Mouse (Mus musculus) kidney, embryonic 14.5 days (tissue): ENCODE results near the gene Akap1. TPM values are rescaled to one million over a fixed set of nuclear protein-coding genes. Genes with fewer than 3 reads are reported as not detected.

Source experiments
- ATAC-seq: fragments of 200-750 bp; cut with Nextera tagmentation; 2 replicates; pipeline ENCODE4 v1.8.0; 2017; ENCODE audit warnings: moderate number of reproducible peaks, mild to moderate bottlenecking, moderate TSS enrichment, moderate library complexity; ENCODE audit not compliant: low FRiP score, low TSS enrichment
- H3K27ac ChIP-seq: fragments of 300-500 bp; sonication (generic); 2 replicates; pipeline ENCODE4 v1.5.1; 2014; ENCODE audit warnings: low read depth, mild to moderate bottlenecking, low read length, moderate library complexity, mixed read lengths
- H3K27me3 ChIP-seq: fragments of 300-500 bp; sonication (generic); 2 replicates; pipeline ENCODE4 v1.6.1; 2014; ENCODE audit warnings: mild to moderate bottlenecking, low read length; ENCODE audit not compliant: control insufficient read depth, insufficient read depth
- H3K36me3 ChIP-seq: fragments of 300-500 bp; sonication (generic); 2 replicates; pipeline ENCODE4 v1.6.1; 2014; ENCODE audit warnings: low read length, mixed read lengths; ENCODE audit not compliant: control insufficient read depth, insufficient read depth
- H3K4me1 ChIP-seq: fragments of 300-500 bp; sonication (generic); 2 replicates; pipeline ENCODE4 v1.6.1; 2014; ENCODE audit warnings: low read length, mixed read lengths; ENCODE audit not compliant: control insufficient read depth, insufficient read depth
- H3K4me2 ChIP-seq: fragments of 300-500 bp; sonication (generic); replicated peaks from 2 replicates; pipeline ENCODE4 v1.6.1; 2014; ENCODE audit warnings: low read depth, mild to moderate bottlenecking, low read length
- H3K4me3 ChIP-seq: fragments of 300-500 bp; sonication (generic); 2 replicates; pipeline ENCODE4 v1.5.1; 2014; ENCODE audit warnings: mild to moderate bottlenecking, low read length
- H3K9ac ChIP-seq: fragments of 300-500 bp; sonication (generic); 2 replicates; pipeline ENCODE4 v1.6.1; 2014; ENCODE audit warnings: low read depth, mild to moderate bottlenecking, low read length, moderate library complexity
- H3K9me3 ChIP-seq: fragments of 300-500 bp; sonication (generic); 2 replicates; pipeline ENCODE4 v1.6.1; 2016; ENCODE audit warnings: low read length; ENCODE audit not compliant: control insufficient read depth
- WGBS: fragments of 180-500 bp; shearing (Covaris S2); extraction: QIAGEN DNeasy Blood & Tissue Kit; methylation state at CpG from one replicate; pipeline ENCODE4 v1.1.7; 2014; 5-methylcytosine and 5-hydroxymethylcytosine counted together
- polyA plus RNA-seq: library from polyadenylated mRNA; unstranded; fragments of >200 nt; fragmentation: Nextera tagmentation; extraction: Ambion mirVana; gene quantifications from 2 replicates; pipeline ENCODE4 v1.2.1, GENCODE M21; 2014

Gene Akap1
- 12.0 and 20.2 TPM in 2 replicates for polyA plus RNA-seq

DNA sequence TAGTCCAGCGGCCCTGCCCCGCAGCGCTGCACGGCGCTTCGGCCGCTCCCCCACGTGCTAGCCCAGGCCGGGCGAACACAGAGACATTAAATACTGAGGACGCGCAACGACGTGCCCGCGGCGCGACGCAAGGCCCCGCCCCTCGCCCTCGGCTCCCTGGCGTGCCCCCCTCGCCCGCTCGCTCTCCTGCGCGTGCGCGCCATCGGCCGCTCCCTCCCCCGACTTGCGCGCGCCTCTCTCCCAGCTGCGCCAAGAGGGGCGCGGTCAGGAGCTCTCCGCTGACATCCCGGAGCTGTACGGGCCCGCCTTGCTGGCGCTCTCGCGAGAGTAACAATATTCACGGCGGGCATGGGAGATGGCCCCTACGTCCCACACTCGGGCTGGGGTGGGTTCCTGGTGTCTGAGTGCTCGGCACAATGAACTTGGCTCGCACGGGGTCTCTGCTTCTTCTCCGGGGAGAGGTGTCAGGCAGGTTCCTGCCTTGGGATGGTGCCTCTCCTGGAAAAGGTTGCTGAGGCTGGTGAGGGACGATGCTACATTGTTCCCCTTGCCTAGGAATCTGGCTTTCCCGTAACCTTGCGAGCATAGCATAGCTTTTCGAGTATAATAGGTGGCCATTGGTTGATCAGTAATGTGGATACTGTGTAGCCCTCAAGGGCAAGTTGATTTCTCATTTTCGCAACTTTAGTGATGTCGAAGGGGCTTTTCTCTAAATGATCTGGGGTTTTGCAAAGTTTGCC, at the start of gene Akap1:
Gene Akap1, minus strand, starts transcription at position 129 of the 740 bp plus-strand sequence.
- peak within 1 kb of the TSS; percentile 81 for H3K9ac ChIP-seq

DNA sequence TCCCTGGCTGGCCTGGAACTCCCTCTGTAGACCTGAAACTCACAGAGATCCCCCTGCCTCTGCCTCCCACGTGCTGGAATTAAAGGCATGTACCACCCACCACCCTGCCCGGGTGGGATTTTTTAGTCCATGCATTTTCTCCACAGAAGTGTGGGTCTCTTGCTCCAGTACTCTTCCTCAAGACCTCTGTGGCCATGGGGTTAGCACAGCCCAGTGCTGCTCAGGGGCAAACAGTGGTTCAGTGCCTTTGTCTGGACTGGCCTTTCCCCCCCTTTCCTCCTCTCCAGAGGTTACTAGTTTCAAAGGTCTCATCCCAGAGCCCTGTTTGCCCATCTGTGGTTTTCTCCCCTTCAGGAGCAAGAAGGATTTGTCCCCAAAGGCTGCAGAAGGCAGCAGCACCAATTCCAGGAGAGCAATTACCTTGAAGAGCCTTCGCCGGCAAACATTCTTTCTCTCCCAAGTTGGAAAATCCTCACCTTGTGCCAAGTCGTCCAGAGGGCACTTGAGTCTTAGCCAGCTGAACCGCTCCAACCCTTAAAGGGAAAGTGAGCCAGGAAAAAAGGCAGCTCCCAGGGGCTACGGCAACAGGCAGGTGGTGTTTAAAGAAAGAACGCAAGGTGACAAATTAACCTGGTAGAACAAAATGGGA, 45.1 kb upstream of the Akap1 start:
- H3K36me3 ChIP-seq = no peaks in the 10 kb centered on the region
- H3K9me3 ChIP-seq = no peaks in the 10 kb centered on the region
- no peaks in the 10 kb centered on the region for H3K27me3 ChIP-seq
- no peak overlapping the region for H3K4me2 ChIP-seq
- no peak overlapping the region for H3K27ac ChIP-seq
- H3K9ac ChIP-seq = no peak overlapping the region
- H3K4me3 ChIP-seq = no peak overlapping the region
- ATAC-seq = no peak
- no peaks in the 10 kb centered on the region for H3K4me1 ChIP-seq
- WGBS = 88% methylated on average over 8 of the region's 8 CpGs

More for the DNA sequence above, at the start of gene Akap1:
- no peaks in the 10 kb centered on the region for H3K9me3 ChIP-seq
- H3K4me3 ChIP-seq = peak within 1 kb of the TSS; percentile 77
- peak within 1 kb of the TSS; percentile 78 for H3K27ac ChIP-seq
- WGBS = 2% methylated on average over 53 of the region's 60 CpGs
- no peaks in the 10 kb centered on the region; the same call in 1 of the 2 replicates for H3K27me3 ChIP-seq
- ATAC-seq = peak; percentile 98
- peak within 1 kb of the TSS; percentile 97 for H3K4me2 ChIP-seq
- no peaks in the 10 kb centered on the region for H3K36me3 ChIP-seq
- peaks cover 15% of the 10 kb centered on the region; the same call in 1 of the 2 replicates for H3K4me1 ChIP-seq

DNA sequence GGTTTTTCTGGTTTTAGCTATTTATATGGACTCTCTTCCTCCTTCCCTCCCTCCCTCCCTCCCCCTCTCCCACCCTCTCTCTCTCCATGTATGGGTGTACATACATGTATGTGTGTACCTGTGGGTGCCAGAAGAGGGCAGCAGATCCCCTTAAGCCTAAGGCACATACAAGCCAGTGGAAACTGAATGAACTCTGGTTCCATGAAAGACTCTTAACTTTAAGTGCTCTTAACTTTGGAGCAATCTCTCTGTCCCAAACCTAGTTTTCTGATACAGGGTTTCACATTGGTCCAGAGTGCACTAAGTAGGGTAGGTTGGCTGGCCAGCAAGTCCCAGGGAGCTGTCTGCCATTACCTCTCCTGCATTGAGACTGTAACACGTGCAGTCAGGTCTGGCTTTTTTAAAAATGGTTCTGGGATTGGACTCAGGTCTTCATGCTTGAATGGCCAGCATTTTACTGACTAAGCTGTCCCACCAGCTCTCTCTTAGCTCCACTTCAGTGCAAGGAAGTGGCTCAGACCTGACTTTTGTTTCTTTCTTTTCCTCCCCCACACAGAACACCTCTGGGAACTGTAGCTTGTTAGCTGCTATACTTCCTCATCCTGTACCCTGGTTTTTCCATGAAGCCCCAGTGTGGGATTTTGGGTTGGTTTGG, 44.3 kb upstream of the Akap1 start:
- 88% methylated on average over 1 of the region's 1 CpGs for WGBS
- Histone ChIP-seq H3K27me3 (no peaks in the 10 kb centered on the region), H3K36me3 (no peaks in the 10 kb centered on the region), H3K9ac (no peak overlapping the region), H3K4me1 (no peaks in the 10 kb centered on the region), H3K4me3 (no peak overlapping the region), H3K27ac (no peak overlapping the region), H3K9me3 (no peaks in the 10 kb centered on the region), H3K4me2 (no peak overlapping the region)
- ATAC-seq = peak; percentile 81; the same call in 1 of the 2 replicates

DNA sequence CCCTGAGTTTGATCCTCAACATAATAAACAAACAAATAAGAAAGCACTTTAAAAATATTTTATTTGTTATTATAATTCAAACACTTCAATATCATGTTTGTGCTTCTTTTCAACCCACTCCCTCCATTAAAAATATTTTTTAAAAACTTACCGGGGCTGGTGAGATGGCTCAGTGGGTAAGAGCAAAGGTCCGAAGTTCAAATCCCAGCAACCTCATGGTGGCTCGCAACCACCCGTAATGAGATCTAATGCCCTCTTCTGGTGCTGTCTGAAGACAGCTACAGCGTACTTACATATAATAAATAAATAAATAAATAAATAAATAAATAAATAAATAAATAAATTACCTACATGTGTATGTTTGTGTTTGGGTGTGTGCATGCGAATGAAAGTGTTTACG, 43.5 kb upstream of the Akap1 start:
- no peak overlapping the region for H3K9ac ChIP-seq
- no peaks in the 10 kb centered on the region for H3K27me3 ChIP-seq
- no peak overlapping the region for H3K27ac ChIP-seq
- 96% methylated on average over 7 of the region's 7 CpGs for WGBS
- H3K4me3 ChIP-seq = no peak overlapping the region
- H3K4me1 ChIP-seq = no peaks in the 10 kb centered on the region
- no peaks in the 10 kb centered on the region for H3K36me3 ChIP-seq
- H3K9me3 ChIP-seq = no peaks in the 10 kb centered on the region
- no peak overlapping the region for H3K4me2 ChIP-seq
- ATAC-seq = no peak

DNA sequence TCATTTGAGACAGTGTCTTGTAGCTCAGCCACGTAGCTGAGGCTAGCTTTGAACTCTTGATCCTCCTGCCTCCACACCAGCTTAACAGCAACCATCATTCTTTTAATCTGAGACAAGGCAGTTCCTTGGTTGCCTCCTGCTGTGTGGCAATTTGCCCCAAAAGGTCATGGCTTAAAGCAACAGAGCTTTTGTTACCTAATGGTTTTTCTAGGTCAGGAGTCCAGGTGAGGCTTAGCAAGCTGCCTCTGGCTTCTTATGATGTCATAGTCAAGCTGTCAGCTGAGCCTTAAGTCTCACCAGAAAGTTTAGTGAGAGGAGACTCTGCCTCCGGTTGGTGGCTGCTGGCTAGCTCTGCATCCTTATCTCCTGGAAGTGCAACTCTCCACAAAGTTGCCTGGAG, 41.2 kb upstream of the Akap1 start:
- H3K36me3 ChIP-seq = no peaks in the 10 kb centered on the region
- H3K27me3 ChIP-seq = no peaks in the 10 kb centered on the region
- H3K4me2 ChIP-seq = no peak overlapping the region
- ATAC-seq = no peak
- no peak overlapping the region for H3K9ac ChIP-seq
- H3K9me3 ChIP-seq = no peaks in the 10 kb centered on the region
- H3K27ac ChIP-seq = no peak overlapping the region
- WGBS = 35% methylated on average over 2 of the region's 2 CpGs
- H3K4me3 ChIP-seq = no peak overlapping the region
- H3K4me1 ChIP-seq = no peaks in the 10 kb centered on the region

DNA sequence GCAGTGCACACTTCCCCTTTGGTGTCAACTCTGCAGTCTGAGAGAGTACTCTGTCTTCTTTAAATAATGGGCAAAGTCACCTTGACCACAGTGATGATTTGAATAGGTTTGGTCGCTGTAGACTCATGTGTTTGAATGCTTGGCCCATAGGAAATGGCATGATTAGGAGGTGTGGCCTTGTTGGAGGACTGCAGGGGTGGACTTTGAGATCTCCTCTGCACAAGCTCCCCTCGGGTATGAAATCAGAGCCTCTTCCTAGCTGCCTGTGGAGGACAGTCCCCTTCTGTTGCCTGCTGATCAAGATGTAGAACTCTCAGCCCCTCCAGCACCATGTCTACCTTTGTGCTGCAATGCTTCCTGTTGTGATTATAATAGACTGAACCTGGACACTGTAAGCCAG, 39.7 kb upstream of the Akap1 start:
- Histone ChIP-seq H3K27me3 (no peaks in the 10 kb centered on the region), H3K27ac (no peak overlapping the region), H3K9ac (no peak overlapping the region), H3K4me3 (no peak overlapping the region), H3K36me3 (no peaks in the 10 kb centered on the region), H3K4me1 (no peaks in the 10 kb centered on the region), H3K9me3 (no peaks in the 10 kb centered on the region), H3K4me2 (no peak overlapping the region)
- ATAC-seq = no peak
- WGBS = 77% methylated on average over 2 of the region's 2 CpGs

DNA sequence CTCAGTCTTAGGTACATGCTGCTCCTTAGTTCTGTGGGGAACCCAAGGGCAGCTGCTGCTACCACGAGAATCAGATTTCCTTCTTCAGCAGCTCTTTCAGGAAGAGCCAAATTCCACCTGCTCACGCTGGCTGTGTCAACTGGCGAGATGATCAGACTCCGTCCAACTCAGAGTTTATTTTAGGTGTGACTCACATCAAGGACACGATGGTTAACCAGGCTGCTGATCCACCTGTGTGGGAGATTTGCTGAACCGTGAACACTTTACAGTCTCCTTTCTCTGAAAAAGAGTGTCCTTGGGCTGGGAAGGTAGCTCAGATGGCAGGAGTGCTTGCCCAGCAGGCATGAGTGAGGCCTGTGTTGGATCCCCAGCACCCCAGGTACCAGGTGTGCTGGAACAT, 38.4 kb upstream of the Akap1 start:
- WGBS = 73% methylated on average over 6 of the region's 6 CpGs
- H3K36me3 ChIP-seq = no peaks in the 10 kb centered on the region

DNA sequence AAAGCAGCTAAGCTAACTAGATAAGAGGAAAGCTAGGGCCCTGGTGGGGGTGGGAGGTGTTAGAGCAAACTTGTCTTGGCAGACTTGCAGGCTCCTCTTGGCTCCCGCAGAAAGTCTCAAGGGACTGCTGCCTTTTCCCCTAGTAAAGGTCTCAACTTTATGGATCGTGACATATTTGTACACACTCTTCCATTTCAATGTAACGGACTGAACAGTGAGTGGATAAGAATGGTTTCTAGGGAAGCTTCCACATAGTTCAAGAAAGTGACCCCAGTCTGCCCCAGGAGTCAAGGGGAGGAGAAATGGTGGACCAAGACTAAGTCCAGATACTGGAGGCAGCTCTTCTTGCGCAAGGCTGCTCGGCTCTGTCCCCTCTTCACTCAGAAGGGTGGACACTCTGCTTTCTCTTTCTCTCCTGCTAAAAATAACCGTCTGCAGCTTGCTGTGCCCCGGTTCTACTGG, 37.0 kb upstream of the Akap1 start:
- Histone ChIP-seq H3K27me3 (no peaks in the 10 kb centered on the region), H3K4me3 (no peak overlapping the region), H3K9ac (no peak overlapping the region), H3K9me3 (no peaks in the 10 kb centered on the region), H3K27ac (no peak overlapping the region), H3K4me2 (no peak overlapping the region), H3K4me1 (0 out of 2 replicates have a peak, but pooled peaks cover 5% of the 10 kb centered on the region), H3K36me3 (no peaks in the 10 kb centered on the region)
- ATAC-seq = no peak
- 52% methylated on average over 7 of the region's 7 CpGs for WGBS

More for the DNA sequence above, 38.4 kb upstream of the Akap1 start:
- no peak overlapping the region for H3K4me3 ChIP-seq
- H3K4me2 ChIP-seq = no peak overlapping the region
- H3K27me3 ChIP-seq = no peaks in the 10 kb centered on the region
- H3K27ac ChIP-seq = no peak overlapping the region
- no peaks in the 10 kb centered on the region for H3K9me3 ChIP-seq
- no peak overlapping the region for H3K9ac ChIP-seq
- ATAC-seq = no peak
- 0 out of 2 replicates have a peak, but pooled peaks cover 1% of the 10 kb centered on the region for H3K4me1 ChIP-seq
